Mouse (Mus musculus) liver, embryonic 12.5 days (tissue): ENCODE measurements around the gene Zfp36l1. TPM values are rescaled to one million over a fixed set of nuclear protein-coding genes. Genes with fewer than 3 reads are reported as not detected.

Experiments
- ATAC-seq: fragments of 200-750 bp; cut with Nextera tagmentation; 2 replicates; pipeline ENCODE4 v1.8.0; 2017; ENCODE audit warnings: moderate number of reproducible peaks, mild to moderate bottlenecking, moderate library complexity
- H3K27ac ChIP-seq: fragments of 300-500 bp; sonication (generic); 2 replicates; pipeline ENCODE4 v1.5.1; 2016; ENCODE audit warnings: mild to moderate bottlenecking
- H3K27me3 ChIP-seq: fragments of 300-500 bp; sonication (generic); replicated peaks from 2 replicates; pipeline ENCODE4 v1.6.1; 2016; ENCODE audit warnings: mild to moderate bottlenecking, moderate library complexity
- H3K36me3 ChIP-seq: fragments of 300-500 bp; sonication (generic); 2 replicates; pipeline ENCODE4 v1.6.1; 2016; ENCODE audit warnings: mild to moderate bottlenecking, moderate library complexity
- H3K4me1 ChIP-seq: fragments of 300-500 bp; sonication (generic); 2 replicates; pipeline ENCODE4 v1.6.1; 2016
- H3K4me2 ChIP-seq: fragments of 300-500 bp; sonication (generic); 2 replicates; pipeline ENCODE4 v1.6.1; 2016; ENCODE audit warnings: mild to moderate bottlenecking, moderate library complexity
- H3K4me3 ChIP-seq: fragments of 300-500 bp; sonication (generic); 2 replicates; pipeline ENCODE4 v1.5.1; 2016; ENCODE audit warnings: mild to moderate bottlenecking, moderate library complexity
- H3K9ac ChIP-seq: fragments of 300-500 bp; sonication (generic); 2 replicates; pipeline ENCODE4 v1.6.1; 2016; ENCODE audit warnings: mild to moderate bottlenecking, moderate library complexity
- H3K9me3 ChIP-seq: fragments of 300-500 bp; sonication (generic); replicated peaks from 2 replicates; pipeline ENCODE4 v1.6.1; 2016; ENCODE audit warnings: mild to moderate bottlenecking, moderate library complexity
- WGBS: fragments of 180-500 bp; shearing (Covaris S2); methylation state at CpG from one replicate; pipeline ENCODE4 v1.1.7; 2016; ENCODE audit not compliant: insufficient replicate concordance; 5-methylcytosine and 5-hydroxymethylcytosine counted together
- polyA plus RNA-seq: library from polyadenylated mRNA; unstranded; fragments of >200 nt; fragmentation: Nextera tagmentation; extraction: Ambion mirVana; gene quantifications from 2 replicates; pipeline ENCODE4 v1.2.1, GENCODE M21; 2016

Zfp36l1 gene
- polyA plus RNA-seq, 1 experiment from 2014 or later: 23.9 TPM

DNA sequence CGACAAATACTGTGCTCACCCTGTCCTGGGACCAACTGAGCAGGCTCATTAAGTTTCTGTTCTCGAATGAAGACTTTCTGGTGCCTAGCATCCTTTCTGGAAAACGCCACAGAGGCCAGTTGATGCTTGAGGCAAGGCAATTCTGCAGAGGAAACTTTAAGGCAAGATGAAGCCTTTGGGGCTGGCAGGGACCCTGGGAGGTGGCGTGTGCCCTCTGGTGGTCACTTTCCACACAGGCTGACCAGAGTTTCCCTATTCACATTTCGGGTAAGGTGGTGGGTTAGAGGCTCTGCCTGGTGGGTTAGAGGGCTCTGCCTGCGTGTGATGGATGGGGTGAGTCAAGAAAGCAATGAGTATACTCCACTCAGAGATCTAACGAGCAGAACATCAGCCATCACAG, 28.7 kb upstream of the Zfp36l1 start:
- Histone ChIP-seq H3K4me3 (no peak overlapping the region), H3K4me2 (no peak overlapping the region), H3K27me3 (no peaks in the 10 kb centered on the region), H3K9ac (no peak overlapping the region), H3K4me1 (peaks cover 27% of the 10 kb centered on the region), H3K27ac (no peak overlapping the region), H3K36me3 (no peaks in the 10 kb centered on the region), H3K9me3 (no peaks in the 10 kb centered on the region)
- 17% methylated on average over 7 of the region's 7 CpGs for WGBS
- no peak; the same call in 1 of the 2 replicates for ATAC-seq

DNA sequence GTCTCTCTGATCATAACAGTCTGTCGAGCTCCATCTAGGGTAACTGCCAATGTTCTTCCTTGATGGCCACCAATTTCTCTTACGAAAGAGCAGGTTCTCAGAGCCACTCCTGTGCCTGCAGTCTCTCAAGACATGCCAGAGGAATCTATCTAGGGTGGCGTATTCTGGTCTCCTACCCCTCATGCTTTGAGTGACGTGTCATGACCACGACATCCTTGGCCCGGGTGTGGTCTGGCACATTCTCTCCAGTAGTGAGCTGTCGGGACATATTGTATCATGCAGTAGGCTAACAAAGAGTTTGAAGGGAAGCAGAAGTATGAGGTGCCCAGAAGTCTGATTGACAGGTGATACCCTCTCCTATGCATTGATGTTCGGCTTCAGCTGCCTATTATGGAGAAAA, 28.2 kb upstream of the Zfp36l1 start:
- H3K4me3 ChIP-seq: no peak overlapping the region
- no peak for ATAC-seq
- peaks cover 27% of the 10 kb centered on the region for H3K4me1 ChIP-seq
- H3K27me3 ChIP-seq: no peaks in the 10 kb centered on the region
- no peak overlapping the region for H3K4me2 ChIP-seq
- no peaks in the 10 kb centered on the region for H3K9me3 ChIP-seq
- WGBS: 38% methylated on average over 8 of the region's 8 CpGs
- no peak overlapping the region for H3K9ac ChIP-seq
- H3K27ac ChIP-seq: no peak overlapping the region
- H3K36me3 ChIP-seq: no peaks in the 10 kb centered on the region

DNA sequence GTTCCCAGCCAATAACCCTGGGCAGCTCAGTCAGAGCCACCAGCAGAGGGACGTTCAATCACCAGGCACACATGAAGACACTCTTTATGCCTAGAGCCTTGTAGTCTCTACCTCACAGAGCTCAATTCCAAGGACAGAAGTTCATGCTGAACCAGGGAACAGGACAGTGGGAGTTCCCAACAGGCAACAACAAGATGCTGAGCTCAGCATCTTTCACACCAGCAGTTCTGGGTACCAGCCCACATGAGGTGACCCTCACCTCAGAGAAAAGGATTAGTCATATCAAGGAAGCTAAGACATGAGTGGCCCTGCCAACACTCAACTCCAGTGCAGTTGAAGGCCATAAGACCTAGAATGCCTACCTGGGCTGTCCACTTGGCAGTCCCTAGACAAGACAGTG, 24.9 kb upstream of the Zfp36l1 start:
- H3K27ac ChIP-seq: no peak overlapping the region
- no peaks in the 10 kb centered on the region for H3K36me3 ChIP-seq
- 56% methylated on average over 1 of the region's 1 CpGs for whole genome bisulfite sequencing
- no peak overlapping the region for H3K4me3 ChIP-seq
- H3K4me1 ChIP-seq: peaks cover 27% of the 10 kb centered on the region
- no peak overlapping the region for H3K9ac ChIP-seq
- no peak overlapping the region for H3K4me2 ChIP-seq
- no peaks in the 10 kb centered on the region for H3K9me3 ChIP-seq
- no peak for ATAC-seq
- no peaks in the 10 kb centered on the region for H3K27me3 ChIP-seq

DNA sequence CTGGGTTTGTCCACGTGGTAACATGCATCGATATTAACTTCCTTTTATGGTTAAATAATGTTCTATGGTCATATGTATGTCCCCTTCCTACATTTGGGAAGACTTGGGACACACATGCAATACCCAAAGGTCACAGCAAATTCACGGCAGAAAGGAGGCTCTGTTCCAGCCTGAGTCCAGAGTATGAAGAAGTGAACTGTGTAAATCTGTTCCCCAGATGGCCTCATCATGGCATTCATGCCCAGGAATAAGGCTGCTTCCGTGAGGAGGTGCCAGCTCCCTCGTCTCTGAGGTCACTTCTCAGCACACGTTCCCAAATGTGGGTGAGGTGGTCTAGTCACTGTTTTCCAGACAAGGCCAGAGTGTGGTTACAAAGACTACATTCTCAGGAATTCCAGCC, 24.4 kb upstream of the Zfp36l1 start:
- Histone ChIP-seq H3K4me3 (no peak overlapping the region), H3K36me3 (no peaks in the 10 kb centered on the region), H3K27me3 (no peaks in the 10 kb centered on the region), H3K9ac (no peak overlapping the region), H3K9me3 (no peaks in the 10 kb centered on the region), H3K4me1 (peaks cover 28% of the 10 kb centered on the region), H3K4me2 (no peak overlapping the region), H3K27ac (no peak overlapping the region)
- 71% methylated on average over 6 of the region's 6 CpGs for WGBS
- no peak for ATAC-seq

DNA sequence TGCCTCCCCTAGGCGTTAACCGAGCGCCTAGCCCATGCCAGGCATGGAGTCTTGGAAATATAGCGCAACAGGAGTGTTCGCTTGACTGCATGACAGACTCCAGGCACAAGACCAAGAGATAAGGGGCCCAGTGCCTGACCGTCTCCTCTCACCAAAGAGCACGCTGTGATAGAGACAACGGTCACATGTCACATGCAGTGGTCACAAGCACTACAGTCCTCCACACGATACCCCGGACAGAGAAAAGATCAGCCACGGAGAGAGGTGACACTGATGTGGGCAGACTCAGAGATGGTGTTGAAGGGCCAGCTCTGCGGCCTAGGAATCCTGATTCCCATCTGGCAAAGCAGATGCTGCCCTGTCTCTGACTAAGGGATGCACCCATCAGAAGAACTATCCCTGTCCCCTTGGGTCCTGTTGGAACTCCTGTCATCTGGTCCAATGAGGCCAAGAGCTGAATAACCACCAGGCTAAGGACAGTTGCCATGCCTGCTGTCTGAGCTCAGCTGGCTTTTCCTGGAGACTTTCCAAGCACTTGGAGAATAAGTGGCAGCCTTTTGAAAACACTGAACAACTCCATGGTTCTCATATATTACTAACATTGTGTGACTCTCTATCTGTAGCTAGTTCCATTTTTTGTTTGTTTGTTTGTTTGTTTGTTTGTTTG, 23.6 kb upstream of the Zfp36l1 start:
- H3K4me1 ChIP-seq: peaks cover 33% of the 10 kb centered on the region
- H3K9me3 ChIP-seq: no peaks in the 10 kb centered on the region
- WGBS: 67% methylated on average over 12 of the region's 12 CpGs
- H3K9ac ChIP-seq: no peak overlapping the region
- H3K36me3 ChIP-seq: no peaks in the 10 kb centered on the region
- no peak overlapping the region for H3K27ac ChIP-seq
- H3K4me3 ChIP-seq: no peak overlapping the region
- ATAC-seq: no peak
- H3K27me3 ChIP-seq: no peaks in the 10 kb centered on the region
- H3K4me2 ChIP-seq: no peak overlapping the region

DNA sequence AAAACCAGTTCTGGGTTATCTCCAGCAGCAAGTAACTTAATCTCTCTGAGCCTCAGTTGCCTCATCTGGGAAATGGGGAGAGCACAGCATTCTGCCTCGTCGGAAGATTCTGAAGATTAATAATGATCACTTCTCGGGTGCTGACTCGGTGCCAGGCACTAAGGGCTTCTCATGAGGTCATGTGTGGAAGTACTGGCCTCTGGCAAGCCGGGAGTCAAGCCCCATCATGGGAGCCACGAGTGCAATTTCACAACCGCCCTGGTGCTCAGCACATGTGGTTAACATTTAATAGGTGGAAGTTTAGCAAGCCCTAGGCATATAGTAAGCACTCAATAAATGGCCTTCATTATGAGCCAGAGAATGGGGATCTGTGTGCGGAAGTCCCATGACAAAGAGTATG, 22.4 kb upstream of the Zfp36l1 start:
- 76% methylated on average over 8 of the region's 8 CpGs for WGBS
- Histone ChIP-seq H3K36me3 (no peaks in the 10 kb centered on the region), H3K27me3 (no peaks in the 10 kb centered on the region), H3K4me1 (peaks cover 33% of the 10 kb centered on the region), H3K9me3 (no peaks in the 10 kb centered on the region), H3K4me2 (no peak overlapping the region), H3K9ac (no peak overlapping the region), H3K4me3 (no peak overlapping the region), H3K27ac (no peak overlapping the region)
- ATAC-seq: no peak

DNA sequence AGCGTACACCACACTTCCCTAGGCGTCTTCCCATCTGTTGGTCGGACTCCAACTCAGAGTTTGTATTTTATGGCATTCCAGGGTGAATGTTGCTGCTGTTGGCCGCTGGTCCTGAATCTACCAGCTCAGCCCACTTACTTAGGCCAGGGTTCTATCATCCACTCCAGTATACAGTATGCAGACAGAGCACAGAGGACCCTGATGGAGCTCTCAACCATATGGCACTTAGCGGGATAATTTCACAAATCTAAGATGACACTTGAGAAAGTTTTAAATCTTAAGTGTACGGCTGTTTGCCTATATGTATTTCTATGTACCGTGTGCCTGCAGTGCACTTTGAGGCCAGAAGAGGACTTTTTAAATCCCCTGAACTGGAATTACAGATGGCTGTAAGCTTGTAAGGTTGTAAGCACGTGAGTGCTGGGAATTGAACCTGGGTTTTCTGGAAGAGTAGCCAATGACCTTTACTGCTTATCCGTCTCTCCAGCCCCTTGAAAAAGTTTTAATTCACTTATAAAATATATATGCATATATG, 20.3 kb upstream of the Zfp36l1 start:
- Histone ChIP-seq H3K27ac (no peak overlapping the region), H3K4me3 (peak overlapping the region; percentile 68), H3K36me3 (no peaks in the 10 kb centered on the region), H3K9ac (no peak overlapping the region), H3K4me2 (peak overlapping the region; percentile 80), H3K27me3 (no peaks in the 10 kb centered on the region), H3K9me3 (no peaks in the 10 kb centered on the region), H3K4me1 (peaks cover 38% of the 10 kb centered on the region)
- peak; percentile 8; the same call in 1 of the 2 replicates for ATAC-seq
- WGBS: 38% methylated on average over 9 of the region's 9 CpGs

DNA sequence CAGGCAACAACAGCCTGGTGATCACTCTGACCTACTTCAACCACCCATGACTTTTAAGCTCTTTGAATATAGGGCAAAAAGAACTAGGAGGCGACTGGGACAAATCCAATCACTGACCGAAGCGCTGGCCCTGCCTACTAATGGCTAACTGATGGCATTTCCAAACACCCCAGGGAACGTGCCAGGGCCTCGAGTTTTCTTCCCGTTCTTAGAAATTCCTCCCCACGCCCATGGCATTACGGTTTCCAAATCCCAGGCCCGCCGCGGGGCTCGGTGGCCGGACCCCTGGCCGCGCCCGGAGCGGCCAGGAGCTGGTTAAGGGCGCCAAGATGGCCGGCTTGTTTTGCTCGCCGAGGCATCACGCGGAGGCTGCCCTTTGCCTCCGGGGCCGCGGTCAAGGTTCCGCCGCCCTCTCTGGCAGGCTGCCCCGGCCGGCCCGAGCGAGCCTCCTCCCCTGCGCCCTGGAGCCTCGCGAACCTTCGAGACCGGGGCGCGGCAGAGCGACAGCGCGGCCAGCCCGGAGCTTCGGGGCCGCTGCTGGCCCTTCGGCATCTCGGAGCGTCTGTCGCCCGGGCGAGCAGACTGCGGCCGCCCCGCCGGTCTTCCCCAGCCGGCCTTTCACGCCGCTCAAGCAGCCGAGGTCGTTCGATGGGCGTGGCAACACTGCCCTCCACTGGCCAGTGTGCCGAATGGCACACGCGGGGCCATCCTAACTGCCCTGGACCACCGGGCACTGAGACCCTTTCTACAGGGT, 19.6 kb upstream of the Zfp36l1 start:
- Histone ChIP-seq H3K4me2 (peak overlapping the region; percentile 80), H3K4me3 (peak overlapping the region; percentile 68), H3K27me3 (no peaks in the 10 kb centered on the region), H3K9me3 (no peaks in the 10 kb centered on the region), H3K9ac (peak overlapping the region; percentile 80), H3K4me1 (peaks cover 40% of the 10 kb centered on the region), H3K36me3 (0 out of 2 replicates have a peak, but pooled peaks cover under 1% of the 10 kb centered on the region), H3K27ac (peak overlapping the region; percentile 86)
- WGBS: 2% methylated on average over 63 of the region's 66 CpGs
- peak; percentile 87 for ATAC-seq

DNA sequence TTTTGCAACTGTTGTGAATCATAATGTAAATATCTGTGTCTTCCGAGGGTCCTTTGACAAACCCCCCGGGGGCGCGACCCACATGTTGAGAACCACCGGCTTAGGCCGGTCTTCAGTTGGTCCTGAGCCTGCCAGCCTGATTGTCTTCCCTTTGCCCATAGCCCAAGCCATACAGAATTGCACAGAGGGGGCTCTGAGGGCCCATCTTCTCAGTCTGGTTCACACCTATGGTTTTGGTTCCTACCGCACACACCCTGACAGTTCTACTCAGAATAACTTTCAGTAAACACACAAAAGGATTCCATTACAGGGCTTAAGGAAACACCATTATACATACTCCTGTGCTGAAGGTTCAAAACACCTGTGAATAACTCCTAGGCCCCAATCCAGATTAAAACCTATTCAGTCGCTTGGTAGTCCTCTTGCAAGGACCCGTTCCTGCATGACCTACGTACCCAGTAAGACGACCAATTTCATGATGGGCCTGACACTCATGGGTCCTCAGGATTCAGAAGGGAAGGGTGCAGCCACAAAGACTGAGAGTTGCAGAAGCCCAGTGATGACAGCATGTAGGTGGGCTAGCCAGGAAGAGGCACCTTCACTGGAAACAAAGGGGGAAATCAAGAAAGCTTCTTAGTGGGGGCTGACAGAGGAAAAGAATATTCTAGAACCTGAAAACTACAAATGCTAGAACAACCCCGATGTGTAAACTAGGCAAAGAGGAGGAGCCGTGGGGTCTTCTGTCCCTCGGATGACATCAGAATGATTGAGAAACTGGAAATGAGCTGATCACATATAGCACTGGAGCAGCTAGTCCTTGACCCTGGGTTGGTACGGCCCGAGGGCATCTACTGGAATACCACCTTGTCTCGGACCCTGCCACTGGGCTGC, 18.8 kb upstream of the Zfp36l1 start:
- ATAC-seq: 0 out of 2 replicates have a peak, but pooled peaks have one; percentile 5
- peak overlapping the region; percentile 80 for H3K9ac ChIP-seq
- H3K27ac ChIP-seq: peak overlapping the region; percentile 86
- 62% methylated on average over 17 of the region's 17 CpGs for WGBS
- no peaks in the 10 kb centered on the region for H3K27me3 ChIP-seq
- peaks cover 9% of the 10 kb centered on the region for H3K36me3 ChIP-seq
- no peaks in the 10 kb centered on the region for H3K9me3 ChIP-seq
- H3K4me3 ChIP-seq: peak overlapping the region; percentile 68
- peaks cover 48% of the 10 kb centered on the region for H3K4me1 ChIP-seq
- H3K4me2 ChIP-seq: peak overlapping the region; percentile 80

DNA sequence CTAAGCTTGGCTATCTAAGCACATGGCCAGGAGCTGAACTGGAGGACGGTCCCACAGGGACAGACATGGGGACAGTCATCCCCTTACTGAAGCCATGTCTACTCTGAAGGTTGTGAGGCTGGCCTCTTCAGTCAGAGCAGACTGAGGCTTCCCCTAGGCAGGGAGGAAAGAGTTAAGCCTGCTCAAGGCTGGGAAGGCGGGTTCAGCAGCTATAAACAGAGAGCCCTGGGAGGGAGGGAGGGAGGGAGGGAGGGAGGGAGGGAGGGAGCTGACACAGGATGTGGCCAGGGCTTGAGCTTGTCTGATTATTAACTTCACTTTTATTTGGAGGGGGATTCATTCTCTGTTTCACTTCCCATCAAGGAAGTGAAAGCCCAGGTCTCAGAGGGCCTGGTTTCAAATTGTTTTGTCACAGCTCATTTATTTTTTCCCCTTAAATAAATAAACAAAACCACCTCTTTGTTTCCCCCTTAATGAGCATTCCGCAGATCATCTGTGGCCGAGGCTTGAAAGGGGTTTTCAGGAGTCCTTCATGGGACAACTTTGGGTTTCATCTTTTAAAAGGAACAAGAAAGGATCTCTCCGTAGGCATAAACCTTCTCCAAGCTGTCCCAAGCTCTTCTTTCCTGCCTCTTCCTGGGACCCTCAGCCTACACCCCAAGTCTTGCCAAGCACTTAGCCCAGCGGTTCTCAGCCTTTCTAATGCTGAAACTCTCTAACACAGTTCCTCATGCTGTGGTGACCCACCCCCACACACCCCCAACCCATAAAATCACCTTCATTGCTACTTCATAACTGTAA, 17.9 kb upstream of the Zfp36l1 start:
- ATAC-seq: peak; percentile 69
- Histone ChIP-seq H3K27me3 (no peaks in the 10 kb centered on the region), H3K9ac (peak overlapping the region; percentile 80), H3K27ac (peak overlapping the region; percentile 86), H3K4me3 (no peak overlapping the region), H3K36me3 (peaks cover 14% of the 10 kb centered on the region), H3K9me3 (no peaks in the 10 kb centered on the region), H3K4me2 (peak overlapping the region; percentile 80), H3K4me1 (peaks cover 48% of the 10 kb centered on the region)
- 14% methylated on average over 6 of the region's 6 CpGs for WGBS

DNA sequence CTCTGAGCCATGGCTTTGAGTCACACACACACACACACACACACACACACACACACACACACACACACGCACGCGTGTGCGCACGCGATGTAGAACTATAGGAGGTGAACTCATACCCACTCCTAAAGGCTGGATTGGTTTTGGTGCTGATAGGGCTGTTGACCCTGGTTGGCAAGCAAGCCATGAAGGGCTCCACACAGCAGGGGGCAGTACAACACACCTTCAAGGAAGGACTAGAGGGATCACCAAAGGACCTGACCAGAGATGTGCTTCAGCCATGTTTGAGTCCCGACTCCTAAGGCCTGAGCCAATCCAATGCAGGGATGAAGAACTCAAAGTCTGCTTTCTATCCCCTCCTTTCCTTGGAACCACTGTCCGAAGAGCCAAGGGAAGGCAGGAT, 16.7 kb upstream of the Zfp36l1 start:
- no peak overlapping the region for H3K4me3 ChIP-seq
- peaks cover 21% of the 10 kb centered on the region for H3K36me3 ChIP-seq
- 82% methylated on average over 8 of the region's 8 CpGs for WGBS
- H3K4me2 ChIP-seq: no peak overlapping the region
- no peaks in the 10 kb centered on the region for H3K27me3 ChIP-seq
- no peak for ATAC-seq
- peaks cover 54% of the 10 kb centered on the region for H3K4me1 ChIP-seq
- H3K27ac ChIP-seq: peak overlapping the region; percentile 86
- H3K9ac ChIP-seq: no peak overlapping the region
- no peaks in the 10 kb centered on the region for H3K9me3 ChIP-seq
